7 mouse cellular contexts compared by ENCODE assay signal in genomic region chr9:56505793-56506755, GRCm38 (mm10).
DNase-seq lines count a peak whose midpoint lies in the region; ATAC-seq lines count a peak whose summit lies in the region.

No protein-coding gene starts in this region.

- H3K4me1 ChIP-seq in embryonic facial prominence, embryonic 12.5 days: peaks cover 50% of the 10 kb centered on the region
- peaks cover 11% of the 10 kb centered on the region for H3K4me1 ChIP-seq in limb, embryonic 11.5 days (ENCODE audit: control insufficient read depth, insufficient read depth, low read length)
- peaks cover 52% of the 10 kb centered on the region for H3K4me1 ChIP-seq in midbrain, embryonic 14.5 days (ENCODE audit: control insufficient read depth, insufficient read depth, low read length)

- H3K36me3 ChIP-seq in embryonic facial prominence, embryonic 12.5 days: no peaks in the 10 kb centered on the region
- H3K36me3 ChIP-seq in limb, embryonic 11.5 days (ENCODE audit: control insufficient read depth, insufficient read depth, low read length): no peaks in the 10 kb centered on the region
- no peaks in the 10 kb centered on the region for H3K36me3 ChIP-seq in midbrain, embryonic 14.5 days (ENCODE audit: control insufficient read depth, insufficient read depth, low read length)

- no peaks in the 10 kb centered on the region for H3K9me3 ChIP-seq in embryonic facial prominence, embryonic 12.5 days
- H3K9me3 ChIP-seq in limb, embryonic 11.5 days (ENCODE audit: control insufficient read depth, low read length): no peaks in the 10 kb centered on the region
- H3K9me3 ChIP-seq in midbrain, embryonic 14.5 days (ENCODE audit: control insufficient read depth, low read length): no peaks in the 10 kb centered on the region

- ATAC-seq in embryonic facial prominence, embryonic 12.5 days (ENCODE audit: insufficient number of reproducible peaks, insufficient read depth, low FRiP score, low TSS enrichment): peak; percentile 44
- peak; percentile 73 for ATAC-seq in limb, embryonic 11.5 days (ENCODE audit: insufficient number of reproducible peaks, low FRiP score, low TSS enrichment, low read depth)
- peak; percentile 86 for ATAC-seq in midbrain, embryonic 14.5 days (ENCODE audit: low FRiP score, low TSS enrichment)

- WGBS in embryonic facial prominence, embryonic 12.5 days: under 1% methylated on average over 31 of the region's 31 CpGs
- WGBS in limb, embryonic 11.5 days: under 1% methylated on average over 31 of the region's 31 CpGs
- 1% methylated on average over 31 of the region's 31 CpGs for WGBS in midbrain, embryonic 14.5 days

- peak overlapping the region; percentile 94 for H3K27ac ChIP-seq in embryonic facial prominence, embryonic 12.5 days
- H3K27ac ChIP-seq in limb, embryonic 11.5 days (replicated peaks; ENCODE audit: low read depth, low read length): peak overlapping the region; percentile 83
- H3K27ac ChIP-seq in midbrain, embryonic 14.5 days (replicated peaks; ENCODE audit: low read depth, low read length): peak overlapping the region; percentile 98

- peak overlapping the region; percentile 37 for H3K4me3 ChIP-seq in embryonic facial prominence, embryonic 12.5 days
- peak overlapping the region; percentile 33 for H3K4me3 ChIP-seq in limb, embryonic 11.5 days (ENCODE audit: low read depth, low read length)
- H3K4me3 ChIP-seq in midbrain, embryonic 14.5 days (replicated peaks; ENCODE audit: low read depth, low read length): peak overlapping the region; percentile 37

- H3K27me3 ChIP-seq in embryonic facial prominence, embryonic 12.5 days: no peaks in the 10 kb centered on the region
- no peaks in the 10 kb centered on the region for H3K27me3 ChIP-seq in limb, embryonic 11.5 days (ENCODE audit: control insufficient read depth, insufficient read depth, low read length)
- H3K27me3 ChIP-seq in midbrain, embryonic 14.5 days (ENCODE audit: control insufficient read depth, insufficient read depth, low read length): no peaks in the 10 kb centered on the region

- DNase-seq in adrenal gland, postnatal 25 days: peak; percentile 91
- DNase-seq in heart, adult 11 months: peak; percentile 99
- peak; percentile 94 for DNase-seq in kidney, adult 18-20 months
- peak; percentile 99 for DNase-seq in limb, embryonic 11.5 days (ENCODE audit: low spot score)
- DNase-seq in midbrain, embryonic 14.5 days: peak; percentile 96
- peak; percentile 69 to 88 for DNase-seq in spleen, adult 18-20 months

- H3K4me2 ChIP-seq in embryonic facial prominence, embryonic 12.5 days (replicated peaks): peak overlapping the region; percentile 61
- H3K4me2 ChIP-seq in limb, embryonic 11.5 days (ENCODE audit: low read depth, severe bottlenecking): peak overlapping the region; percentile 78
- H3K4me2 ChIP-seq in midbrain, embryonic 14.5 days (ENCODE audit: low read length): peak overlapping the region; percentile 67

- peak overlapping the region; percentile 52 for H3K9ac ChIP-seq in embryonic facial prominence, embryonic 12.5 days
- H3K9ac ChIP-seq in limb, embryonic 11.5 days (ENCODE audit: low read length): peak overlapping the region; percentile 67
- peak overlapping the region; percentile 68 for H3K9ac ChIP-seq in midbrain, embryonic 14.5 days (replicated peaks; ENCODE audit: low read length)

Comparison
In these comparisons a context has a peak if more than half of its experiments do, and no peak if none do; other contexts are left out.
1. Peak in every context shown above with its lines: DNase-seq, ATAC-seq, H3K4me3 ChIP-seq and H3K27ac ChIP-seq.